Mouse (Mus musculus) ES-E14 (cell line): ENCODE measurements around the gene Gm340.

Experiments
- HCFC1 ChIP-seq: IDR thresholded peaks from 2 replicates; pipeline ENCODE4 v1.6.1; 2012; ENCODE audit warnings: low read length, inconsistent platforms, borderline replicate concordance; ENCODE audit not compliant: insufficient read depth
- ZNF384 ChIP-seq: IDR thresholded peaks from 2 replicates; pipeline ENCODE4 v1.6.1; 2012; ENCODE audit warnings: low read depth, low read length, inconsistent platforms

- TF ChIP-seq HCFC1 = no peak
- no peak for TF ChIP-seq ZNF384
Measured at GRCm38 (mm10) chr19:41534021-41534420, 48.1 kb upstream of the Gm340 start.
